Mouse (Mus musculus) olfactory bulb, adult 2 months (tissue): ENCODE measurements at regions not wholly inside any gene's neighbourhood (a gene's known extent, or its start where the extent isn't known, plus 50 kb on each side); places are given as distances from the start of the nearest gene placed in this dataset.

Experiments used
- CTCF ChIP-seq: fragments of 200-500 bp; IDR thresholded peaks from 2 replicates; pipeline ENCODE4 v1.5.1; 2012; ENCODE audit warnings: low read depth, mild to moderate bottlenecking, low read length, moderate library complexity; ENCODE audit not compliant: insufficient read depth
- POLR2A ChIP-seq: fragments of 200-500 bp; IDR thresholded peaks from 2 replicates; pipeline ENCODE4 v1.6.1; 2012; ENCODE audit warnings: mild to moderate bottlenecking, low read depth, low read length, moderate library complexity; ENCODE audit not compliant: insufficient read depth

- TF ChIP-seq CTCF, result no peak
- TF ChIP-seq POLR2A, result no peak
Measured at GRCm38 (mm10) chr4:55707916-55708315, 175.7 kb upstream of the Klf4 start.
